Mouse (Mus musculus) hindbrain, embryonic 12.5 days (tissue): ENCODE data around the gene Vps53. TPM values are rescaled to one million over a fixed set of nuclear protein-coding genes. Genes with fewer than 3 reads are reported as not detected.
"Not testable (repeated sequence)": the region's sequence is repeated elsewhere in the genome, so short reads cannot be mapped to it uniquely, and the experiment has no call there.

Source experiments
- ATAC-seq: fragments of 200-750 bp; cut with Nextera tagmentation; 2 replicates; pipeline ENCODE4 v1.8.0; 2017; ENCODE audit warnings: moderate TSS enrichment; ENCODE audit not compliant: low FRiP score
- H3K27ac ChIP-seq: fragments of 300-500 bp; sonication (generic); 2 replicates; pipeline ENCODE4 v1.5.1; 2016; ENCODE audit warnings: mild to moderate bottlenecking
- H3K27me3 ChIP-seq: fragments of 300-500 bp; sonication (generic); 2 replicates; pipeline ENCODE4 v1.6.1; 2016; ENCODE audit warnings: mild to moderate bottlenecking
- H3K36me3 ChIP-seq: fragments of 300-500 bp; sonication (generic); 2 replicates; pipeline ENCODE4 v1.6.1; 2016; ENCODE audit warnings: mild to moderate bottlenecking
- H3K4me1 ChIP-seq: fragments of 300-500 bp; sonication (generic); 2 replicates; pipeline ENCODE4 v1.6.1; 2016
- H3K4me2 ChIP-seq: fragments of 300-500 bp; sonication (generic); replicated peaks from 2 replicates; pipeline ENCODE4 v1.6.1; 2016; ENCODE audit warnings: mild to moderate bottlenecking
- H3K4me3 ChIP-seq: fragments of 300-500 bp; sonication (generic); 2 replicates; pipeline ENCODE4 v1.5.1; 2016; ENCODE audit warnings: mild to moderate bottlenecking
- H3K9ac ChIP-seq: fragments of 300-500 bp; sonication (generic); 2 replicates; pipeline ENCODE4 v1.6.1; 2016; ENCODE audit warnings: mild to moderate bottlenecking, moderate library complexity
- H3K9me3 ChIP-seq: fragments of 300-500 bp; sonication (generic); replicated peaks from 2 replicates; pipeline ENCODE4 v1.6.1; 2016; ENCODE audit warnings: mild to moderate bottlenecking
- WGBS: fragments of 180-500 bp; shearing (Covaris S2); methylation state at CpG from one replicate; pipeline ENCODE4 v1.1.7; 2016; 5-methylcytosine and 5-hydroxymethylcytosine counted together
- polyA plus RNA-seq: library from polyadenylated mRNA; unstranded; fragments of >200 nt; fragmentation: Nextera tagmentation; extraction: Ambion mirVana; gene quantifications from 2 replicates; pipeline ENCODE4 v1.2.1, GENCODE M21; 2016

Vps53 gene
- polyA plus RNA-seq: 56.3 and 60.6 TPM in 2 replicates

- ATAC-seq: peak; percentile 93
- Histone ChIP-seq H3K4me3 (peak within 1 kb of the TSS; percentile 87), H3K9ac (peak within 1 kb of the TSS; percentile 77), H3K27ac (peak within 1 kb of the TSS; percentile 79), H3K36me3 (0 out of 2 replicates have a peak, but pooled peaks cover 3% of the 10 kb centered on the region), H3K9me3 (no peaks in the 10 kb centered on the region), H3K4me1 (peaks cover 13% of the 10 kb centered on the region), H3K27me3 (no peaks in the 10 kb centered on the region), H3K4me2 (peak within 1 kb of the TSS; percentile 95)
- WGBS: under 1% methylated on average over 37 of the region's 37 CpGs
These were observed at the start of gene Vps53, which contains the start of gene Fam57a for GRCm38 (mm10) chr11:76179495-76180145. TSS of gene Vps53 (minus strand) at chr11:76179647. TSS of gene Fam57a (plus strand) at chr11:76179671.

- H3K9ac ChIP-seq: no peak overlapping the region
- peaks cover 41% of the 10 kb centered on the region for H3K36me3 ChIP-seq
- no peaks in the 10 kb centered on the region for H3K27me3 ChIP-seq
- H3K4me1 ChIP-seq: no peaks in the 10 kb centered on the region
- H3K4me2 ChIP-seq: no peak overlapping the region
- no peak overlapping the region for H3K4me3 ChIP-seq
- no peaks in the 10 kb centered on the region for H3K9me3 ChIP-seq
- no peak overlapping the region for H3K27ac ChIP-seq
- ATAC-seq: no peak
These were observed 45.6 kb upstream of the Vps53 start for GRCm38 (mm10) chr11:76225051-76225450.

- no peak overlapping the region for H3K4me3 ChIP-seq
- peaks cover 46% of the 10 kb centered on the region for H3K36me3 ChIP-seq
- H3K27me3 ChIP-seq: no peaks in the 10 kb centered on the region
- H3K27ac ChIP-seq: no peak overlapping the region
- no peaks in the 10 kb centered on the region for H3K9me3 ChIP-seq
- no peak for ATAC-seq
- H3K9ac ChIP-seq: no peak overlapping the region
- no peak overlapping the region for H3K4me2 ChIP-seq
- 95% methylated on average over 5 of the region's 5 CpGs for WGBS
- no peaks in the 10 kb centered on the region for H3K4me1 ChIP-seq
These were observed 45.2 kb upstream of the Vps53 start for GRCm38 (mm10) chr11:76224631-76225030.

- Histone ChIP-seq H3K4me1 (peaks cover 8% of the 10 kb centered on the region; the same call in 1 of the 2 replicates), H3K36me3 (peaks cover 39% of the 10 kb centered on the region), H3K9me3 (no peaks in the 10 kb centered on the region), H3K4me2 (peak within 1 kb of the TSS; percentile 58), H3K4me3 (peak within 1 kb of the TSS; percentile 73), H3K27me3 (no peaks in the 10 kb centered on the region), H3K27ac (peak within 1 kb of the TSS; percentile 89), H3K9ac (peak within 1 kb of the TSS; percentile 84)
- peak; percentile 97 for ATAC-seq
- WGBS: under 1% methylated on average over 33 of the region's 35 CpGs
These were observed 37.9 kb upstream of the Vps53 start, which contains the start of the genes Dbil5 and Gemin4 for GRCm38 (mm10) chr11:76217390-76217800. TSS of gene Dbil5 (plus strand) at chr11:76217608. TSS of gene Gemin4 (minus strand) at chr11:76217664.

GRCm38 (mm10) chr11:76216681-76217389, 37.4 kb upstream of the Vps53 start:
- peaks cover 44% of the 10 kb centered on the region for H3K36me3 ChIP-seq

GRCm38 (mm10) chr11:76216049-76216540, 36.6 kb upstream of the Vps53 start:
- ATAC-seq: no peak
- Histone ChIP-seq H3K9ac (no peak overlapping the region), H3K4me1 (peaks cover 8% of the 10 kb centered on the region; the same call in 1 of the 2 replicates), H3K4me3 (no peak overlapping the region), H3K9me3 (no peaks in the 10 kb centered on the region), H3K27me3 (no peaks in the 10 kb centered on the region), H3K36me3 (peaks cover 43% of the 10 kb centered on the region), H3K4me2 (peak overlapping the region; percentile 58), H3K27ac (no peak overlapping the region)
- WGBS: 99% methylated on average over 5 of the region's 5 CpGs

More at GRCm38 (mm10) chr11:76216681-76217389, 37.4 kb upstream of the Vps53 start:
- Histone ChIP-seq H3K4me2 (peak overlapping the region; percentile 58), H3K27me3 (no peaks in the 10 kb centered on the region), H3K9ac (peak overlapping the region; percentile 84), H3K4me1 (peaks cover 8% of the 10 kb centered on the region; the same call in 1 of the 2 replicates), H3K27ac (peak overlapping the region; percentile 89), H3K9me3 (no peaks in the 10 kb centered on the region), H3K4me3 (peak overlapping the region; percentile 73)
- WGBS: 3% methylated on average over 33 of the region's 33 CpGs
- ATAC-seq: peak; percentile 87; the same call in 1 of the 2 replicates

- Histone ChIP-seq H3K4me3 (no peak overlapping the region), H3K4me1 (peaks cover 8% of the 10 kb centered on the region; the same call in 1 of the 2 replicates), H3K36me3 (peaks cover 44% of the 10 kb centered on the region), H3K9ac (no peak overlapping the region), H3K27ac (no peak overlapping the region), H3K4me2 (no peak overlapping the region), H3K27me3 (no peaks in the 10 kb centered on the region), H3K9me3 (no peaks in the 10 kb centered on the region)
- 94% methylated on average over 2 of the region's 2 CpGs for WGBS
- ATAC-seq: no peak
These were observed 35.6 kb upstream of the Vps53 start for GRCm38 (mm10) chr11:76215011-76215410.

GRCm38 (mm10) chr11:76213841-76214240, 34.4 kb upstream of the Vps53 start:
- Histone ChIP-seq H3K27me3 (no peaks in the 10 kb centered on the region), H3K9me3 (no peaks in the 10 kb centered on the region), H3K4me1 (peaks cover 8% of the 10 kb centered on the region; the same call in 1 of the 2 replicates), H3K27ac (no peak overlapping the region), H3K4me2 (no peak overlapping the region), H3K9ac (no peak overlapping the region), H3K4me3 (no peak overlapping the region), H3K36me3 (peaks cover 45% of the 10 kb centered on the region)
- WGBS: 26% methylated on average over 5 of the region's 5 CpGs
- no peak for ATAC-seq

GRCm38 (mm10) chr11:76211595-76211994, 32.1 kb upstream of the Vps53 start:
- not testable (repeated sequence) for H3K27me3 ChIP-seq, H3K9ac ChIP-seq, H3K4me3 ChIP-seq, H3K27ac ChIP-seq, H3K4me1 ChIP-seq, ATAC-seq, H3K9me3 ChIP-seq, H3K4me2 ChIP-seq
- WGBS: 95% methylated on average over 5 of the region's 6 CpGs
- H3K36me3 ChIP-seq: peaks cover 66% of the 10 kb centered on the region

GRCm38 (mm10) chr11:76210228-76210985, 31.0 kb upstream of the Vps53 start:
- no peaks in the 10 kb centered on the region for H3K27me3 ChIP-seq
- no peaks in the 10 kb centered on the region for H3K9me3 ChIP-seq
- no peak overlapping the region for H3K9ac ChIP-seq
- no peaks in the 10 kb centered on the region for H3K4me1 ChIP-seq
- H3K36me3 ChIP-seq: peaks cover 77% of the 10 kb centered on the region
- H3K4me2 ChIP-seq: no peak overlapping the region
- ATAC-seq: no peak
- no peak overlapping the region for H3K4me3 ChIP-seq
- no peak overlapping the region for H3K27ac ChIP-seq
- WGBS: 91% methylated on average over 13 of the region's 13 CpGs

- no peak overlapping the region for H3K4me2 ChIP-seq
- H3K9me3 ChIP-seq: no peaks in the 10 kb centered on the region
- peaks cover 63% of the 10 kb centered on the region for H3K36me3 ChIP-seq
- no peak overlapping the region for H3K9ac ChIP-seq
- no peaks in the 10 kb centered on the region for H3K27me3 ChIP-seq
- H3K4me1 ChIP-seq: peaks cover 9% of the 10 kb centered on the region
- no peak overlapping the region for H3K4me3 ChIP-seq
- no peak for ATAC-seq
- H3K27ac ChIP-seq: no peak overlapping the region
- WGBS: 92% methylated on average over 5 of the region's 5 CpGs
These were observed 27.3 kb upstream of the Vps53 start for GRCm38 (mm10) chr11:76206793-76207192.
